Mouse (Mus musculus) urinary bladder, postnatal 14 days (tissue): ENCODE data around the gene Snta1.

ENCODE experiments used
- DNase-seq: peaks from one replicate; pipeline ENCODE4 v3.0.0; 2021; ENCODE audit warnings: low spot score

The Snta1 gene

DNA sequence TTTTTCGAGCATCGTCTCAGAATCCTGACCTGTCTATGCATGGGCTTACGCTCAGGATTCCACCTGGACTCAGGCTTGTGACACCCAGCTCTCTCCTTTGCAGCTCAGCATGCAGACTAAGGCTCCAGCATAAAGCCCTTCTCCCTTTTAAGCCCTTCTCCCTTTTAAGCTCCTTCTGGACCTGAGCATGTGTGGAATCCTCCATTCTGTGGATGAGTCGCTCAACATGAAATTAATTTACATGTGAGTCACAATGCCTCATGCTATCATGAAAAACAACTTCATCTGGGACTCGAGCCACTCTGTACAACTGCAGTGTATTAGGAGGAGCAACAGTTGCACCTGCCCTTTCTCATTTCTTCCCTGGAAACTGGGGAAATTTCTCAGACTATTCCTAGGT, 14.3 kb upstream of the Snta1 start:
- DNase-seq, result no peak

DNA sequence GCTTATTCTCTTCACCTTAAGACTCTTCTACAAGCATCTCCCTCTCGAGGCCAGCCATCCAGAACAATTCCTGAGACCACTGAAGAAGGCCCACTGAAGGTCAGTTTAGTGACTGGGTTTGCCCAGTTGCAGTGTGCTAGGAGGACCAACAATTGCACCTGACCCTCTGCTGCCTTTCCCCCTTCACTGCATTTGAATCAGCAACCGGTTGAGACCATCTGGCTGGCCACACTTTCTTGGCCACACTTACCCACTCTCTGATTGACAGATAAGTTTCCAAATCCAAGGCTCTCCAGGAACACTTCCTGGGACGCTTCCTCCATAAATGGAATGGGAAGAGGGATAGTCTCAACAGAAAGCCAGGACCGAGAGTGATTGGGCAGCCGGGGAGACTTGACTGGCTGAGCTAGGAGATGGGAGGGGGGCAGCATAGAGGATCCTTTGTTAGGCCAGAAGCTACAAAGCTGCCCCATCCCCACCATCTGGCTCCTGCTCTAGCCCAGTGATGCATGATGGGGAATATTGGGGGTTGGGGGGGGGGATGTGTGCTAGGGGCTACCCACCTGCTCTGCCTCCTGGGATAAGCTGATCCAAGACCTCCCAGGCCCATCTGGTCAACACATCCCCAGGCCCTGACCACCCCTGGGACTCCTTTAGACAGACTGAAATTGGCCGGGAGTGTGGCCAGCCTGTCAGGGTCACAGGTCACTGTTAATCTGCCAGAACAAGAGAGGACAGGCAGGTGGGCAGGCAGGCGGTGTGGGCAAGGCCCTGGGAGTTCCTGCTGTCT, 13.2 kb upstream of the Snta1 start:
- no peak for DNase-seq

GRCm38 (mm10) chr2:154419631-154420515, 12.0 kb upstream of the Snta1 start:
- DNase-seq, result no peak

DNA sequence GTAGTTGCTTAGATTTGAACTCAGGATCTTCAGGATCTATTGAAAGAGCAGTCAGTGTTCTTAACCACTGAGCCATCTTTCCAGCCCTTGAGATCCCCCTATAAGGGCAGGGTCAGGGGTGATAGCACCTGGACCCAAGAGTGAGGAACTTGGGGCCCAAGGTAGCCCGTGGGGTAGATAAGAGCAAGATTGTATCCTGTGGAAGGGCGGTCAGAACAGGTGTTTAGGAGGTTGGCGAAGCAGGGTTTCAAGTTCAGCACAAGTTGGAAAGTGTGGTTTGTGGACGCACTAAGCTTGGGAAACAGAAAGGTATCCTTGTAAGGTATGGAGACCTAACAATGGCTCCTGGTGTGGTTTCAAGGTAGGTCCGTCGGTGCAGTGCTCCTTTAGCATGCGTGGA, 10.1 kb upstream of the Snta1 start:
- DNase-seq, result no peak

DNA sequence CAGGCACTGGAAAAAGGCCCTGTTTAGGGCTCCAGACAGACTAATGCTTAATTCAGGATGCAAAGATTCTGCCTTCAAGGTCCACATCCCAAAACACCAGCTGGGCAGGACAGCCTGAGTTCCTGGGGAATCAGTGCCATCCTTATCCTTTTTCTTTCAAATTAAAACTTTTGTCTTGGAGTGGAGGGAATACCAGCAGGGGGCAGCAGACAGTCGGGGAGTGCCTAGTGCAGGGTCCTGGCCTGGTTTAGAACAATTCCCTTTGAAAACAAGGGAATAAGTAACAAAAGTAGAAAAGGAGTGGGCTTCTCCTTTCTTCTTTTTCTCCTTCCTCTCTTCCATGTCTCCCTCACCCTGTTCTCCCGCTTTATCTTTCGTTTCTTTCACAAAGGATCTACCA, 9.2 kb upstream of the Snta1 start:
- DNase-seq, result peak; percentile 82

DNA sequence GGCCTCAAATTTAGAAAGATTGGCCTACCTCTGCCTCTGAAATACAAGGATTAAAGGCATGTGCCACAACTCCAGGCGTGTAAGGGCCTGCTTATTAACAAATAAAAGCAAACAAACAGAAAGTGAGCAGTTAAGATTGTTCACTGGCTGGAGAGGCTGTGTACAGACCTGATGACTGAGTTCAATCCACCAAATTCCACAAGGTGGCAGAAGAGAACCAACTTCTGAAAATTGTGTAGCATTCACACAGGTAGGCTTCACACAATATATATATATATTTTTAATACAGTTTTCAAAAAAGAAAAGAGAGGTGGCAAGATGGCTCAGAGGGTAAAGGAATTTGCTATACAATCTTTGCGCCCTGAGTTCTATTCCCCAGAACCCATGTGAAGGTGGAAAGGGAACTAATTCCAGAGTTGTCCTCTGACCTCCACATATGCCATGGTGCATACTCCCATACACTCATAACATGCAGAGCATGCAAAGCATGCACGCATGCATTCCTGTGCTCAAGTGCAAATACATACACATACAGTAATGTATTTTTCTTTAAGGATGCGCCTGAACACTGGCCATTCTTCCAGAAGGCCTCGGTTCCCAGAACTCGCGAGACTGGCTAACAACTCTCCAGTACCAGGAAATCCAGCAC, 4.2 kb upstream of the Snta1 start:
- peak; percentile 36 for DNase-seq

DNA sequence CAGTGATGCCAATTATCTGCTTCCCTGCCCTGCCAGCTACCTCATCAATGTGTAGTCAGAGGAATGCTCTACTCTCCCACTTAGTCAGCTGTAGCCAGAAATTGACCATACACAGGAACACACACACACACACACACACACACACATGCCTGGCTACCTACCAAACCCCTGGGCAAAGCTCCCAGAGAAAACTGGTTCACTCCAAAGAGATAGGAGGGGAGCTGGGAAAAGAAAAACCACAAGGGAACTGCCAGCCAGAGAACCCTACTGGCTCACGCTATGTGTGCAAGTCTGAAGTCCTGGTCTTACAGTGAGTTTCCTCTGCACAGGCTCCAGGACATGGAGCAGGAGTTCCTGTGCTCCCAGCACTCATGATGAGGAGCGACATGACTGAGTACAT, 2.5 kb upstream of the Snta1 start:
- DNase-seq, result peak; percentile 32

GRCm38 (mm10) chr2:154407063-154407642, 746 bp downstream of the Snta1 start:
- no peak for DNase-seq

GRCm38 (mm10) chr2:154405447-154405994, 2.4 kb downstream of the Snta1 start:
- no peak for DNase-seq

- peak; percentile 58 for DNase-seq
These were observed 5.1 kb downstream of the Snta1 start for GRCm38 (mm10) chr2:154402811-154403210.

GRCm38 (mm10) chr2:154401976-154402375, 5.9 kb downstream of the Snta1 start:
- no peak for DNase-seq

DNA sequence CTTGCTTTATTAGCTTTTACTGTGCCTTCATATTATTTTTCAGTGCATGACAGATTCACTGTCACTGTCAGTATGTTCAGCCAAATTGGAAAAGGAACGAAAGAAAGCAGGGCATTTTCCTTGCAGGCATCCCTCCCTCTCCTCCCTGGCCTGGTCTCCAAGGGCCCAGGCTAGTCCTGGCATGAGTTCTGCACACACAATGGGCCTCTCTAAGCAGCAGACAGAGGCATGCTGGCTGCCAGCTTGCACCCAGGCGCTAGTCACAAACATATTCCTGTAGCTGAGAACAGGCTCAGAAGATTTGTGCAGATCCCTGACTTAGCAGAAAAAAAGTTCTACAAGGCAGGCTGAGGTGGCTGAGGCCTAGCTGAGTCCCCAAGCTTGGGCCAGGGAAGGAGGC, 8.6 kb downstream of the Snta1 start:
- DNase-seq, result no peak

- no peak for DNase-seq
These were observed 9.6 kb downstream of the Snta1 start for GRCm38 (mm10) chr2:154398267-154398666.

GRCm38 (mm10) chr2:154396529-154396928, 11.4 kb downstream of the Snta1 start:
- no peak for DNase-seq

- DNase-seq, result no peak
These were observed 13.3 kb downstream of the Snta1 start for GRCm38 (mm10) chr2:154394602-154395001.

DNA sequence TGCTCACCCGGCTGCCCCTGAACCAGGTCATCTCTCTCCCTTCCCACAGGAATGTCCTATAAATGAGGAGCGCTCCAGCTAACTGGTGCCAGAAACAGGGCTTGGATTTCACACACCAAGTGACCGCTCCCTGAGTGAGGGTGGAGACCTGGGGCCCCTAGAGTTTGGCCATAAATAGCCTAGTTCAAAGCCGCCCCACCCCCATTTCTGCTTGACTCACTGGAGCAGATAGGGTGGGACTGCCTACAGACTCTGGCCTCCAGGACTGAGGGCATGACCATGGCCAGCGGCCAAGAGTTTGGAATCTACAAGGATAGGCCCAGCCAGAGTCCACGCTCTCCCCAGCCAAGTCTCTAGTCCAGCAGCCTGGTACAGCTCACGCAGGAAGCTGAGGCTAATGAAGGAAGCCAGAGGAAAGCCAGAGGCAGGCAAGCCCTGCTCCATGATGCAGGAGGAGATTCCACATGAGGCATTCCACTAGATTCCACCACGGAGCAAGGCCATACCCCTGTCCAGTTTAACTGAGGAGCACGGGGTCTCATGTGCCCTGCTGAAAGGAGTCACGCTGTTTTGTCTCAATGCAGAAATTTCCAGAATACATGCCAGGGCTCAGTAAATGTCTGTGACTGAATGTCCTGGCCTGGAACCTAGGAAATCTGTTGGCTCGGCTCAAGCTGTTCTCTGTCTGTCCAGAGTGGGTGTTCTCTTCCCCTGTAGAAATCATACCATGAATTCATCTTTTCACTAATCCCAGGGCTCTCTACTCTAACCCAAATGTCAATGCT, 17.5 kb downstream of the Snta1 start:
- DNase-seq, result peak; percentile 87

- DNase-seq, result no peak
These were observed 28.8 kb downstream of the Snta1 start for GRCm38 (mm10) chr2:154379103-154379502.

GRCm38 (mm10) chr2:154374807-154375601, 32.9 kb downstream of the Snta1 start:
- peak; percentile 31 for DNase-seq

DNA sequence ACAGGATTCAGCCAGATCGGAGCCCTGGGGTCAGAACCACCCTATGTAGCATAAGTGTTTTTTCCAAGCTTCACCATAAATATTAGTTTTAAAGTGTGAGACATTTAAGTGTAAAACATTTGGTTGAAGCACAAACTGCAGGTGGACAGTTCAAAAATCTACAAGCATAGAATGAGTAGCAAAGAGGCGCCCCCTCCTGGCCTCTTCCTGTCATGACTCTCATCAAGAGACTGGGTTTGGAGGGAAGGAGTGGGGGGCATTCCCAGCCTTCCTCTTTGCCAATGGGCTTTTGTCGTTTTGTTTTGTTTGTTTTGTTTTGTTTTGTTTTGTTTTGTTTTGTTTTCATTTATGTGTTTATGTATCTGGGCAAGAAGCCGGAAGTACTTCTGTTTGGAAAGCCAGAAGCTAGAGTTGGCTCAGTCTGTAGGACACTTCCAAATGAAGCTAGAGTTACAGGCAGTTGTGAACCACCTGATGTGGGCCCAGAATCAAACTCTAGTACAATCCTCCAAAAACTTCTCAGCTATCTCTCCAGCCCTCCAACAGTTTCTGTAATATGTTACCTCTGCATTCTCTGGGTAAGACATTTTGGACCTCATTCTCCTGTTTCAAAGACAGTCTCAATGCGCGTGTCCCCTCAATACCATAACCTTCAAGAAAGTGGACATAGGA, 33.8 kb downstream of the Snta1 start:
- DNase-seq, result peak; percentile 61
